Mouse (Mus musculus): Measurements from ENCODE around the gene Pigh. TPM values are rescaled to one million over a fixed set of nuclear protein-coding genes. Genes with fewer than 3 reads are reported as not detected.

Gene Pigh
- total RNA-seq, 1 experiment from 2014 or later, result 9.7 TPM

DNA sequence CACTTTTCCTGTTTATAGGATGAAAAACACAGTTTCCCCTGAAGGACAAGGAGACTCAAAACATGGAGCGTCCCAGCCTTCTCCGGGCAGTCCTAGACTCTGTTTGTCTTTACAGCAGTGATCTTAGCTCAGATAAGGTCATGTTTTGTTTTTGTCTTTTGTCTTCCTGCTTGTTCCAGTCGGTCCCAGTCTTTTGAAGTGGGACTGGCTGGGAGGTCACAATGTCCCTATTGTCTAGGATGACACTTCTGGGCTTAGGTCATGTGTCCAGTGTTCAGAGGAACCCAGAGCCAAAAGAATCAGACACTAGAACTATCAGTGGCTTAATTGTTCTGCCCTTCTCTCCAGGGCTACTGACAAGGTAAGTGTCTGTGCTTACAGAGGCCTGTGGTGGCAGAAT lies 54.1 kb downstream of the Pigh start:
- ATAC-seq (ENCODE audit: extremely low read depth, insufficient number of reproducible peaks, low FRiP score, poor library complexity, severe bottlenecking), result no peak

DNA sequence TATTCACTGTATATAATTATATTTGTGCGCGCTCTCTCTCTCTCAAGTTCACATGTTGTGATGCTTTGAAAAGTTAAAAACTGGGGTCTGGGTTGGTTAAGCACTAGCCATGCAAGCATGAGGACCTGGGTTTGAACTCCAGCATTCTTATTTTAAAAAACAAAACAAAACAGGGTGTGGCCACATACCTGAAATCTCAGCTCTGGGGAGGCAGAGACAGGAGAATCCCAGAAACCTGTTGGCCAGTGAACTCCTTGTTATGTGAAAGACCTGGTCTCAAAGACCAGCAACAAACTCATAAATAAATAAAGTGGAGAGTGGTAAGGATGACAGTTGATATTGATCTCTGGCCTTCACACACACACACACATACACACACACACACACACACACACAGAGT lies 55.1 kb downstream of the Pigh start:
- ATAC-seq (ENCODE audit: extremely low read depth, insufficient number of reproducible peaks, low FRiP score, poor library complexity, severe bottlenecking), result no peak

Other genes starting within 250 kb of the Pigh start
- 62.0 and 62.1 TPM in 2 replicates for gene Atp6v1d, start 228.0 kb downstream of the Pigh start, total RNA-seq (2017)
- 31.0 and 36.7 TPM in 2 replicates for gene Eif2s1, start 227.8 kb downstream of the Pigh start, total RNA-seq (2017)
- not detected in 2 replicates for gene Plek2, start 182.7 kb downstream of the Pigh start, total RNA-seq (2017)
- 59.5 and 85.9 TPM in 2 replicates for gene Tmem229b, start 82.0 kb downstream of the Pigh start, total RNA-seq (2017)
- 0.58 TPM in 1 of 2 replicates, not detected in the other for gene Plekhh1, start 60.5 kb downstream of the Pigh start, total RNA-seq (2017)
- 151 and 165 TPM in 2 replicates for gene Arg2, start 41.1 kb upstream of the Pigh start, total RNA-seq (2017)
- gene Vti1b, start 83.0 kb upstream of the Pigh start, total RNA-seq (2017), result 162 and 189 TPM in 2 replicates
- gene Rdh11, start 102.6 kb upstream of the Pigh start, total RNA-seq (2017), result 19.6 and 20.9 TPM in 2 replicates
- 73.3 and 81.9 TPM in 2 replicates for gene Rdh12, start 119.3 kb upstream of the Pigh start, total RNA-seq (2017)
- 64.7 and 76.7 TPM in 2 replicates for gene Zfyve26, start 206.7 kb upstream of the Pigh start, total RNA-seq (2017)
- gene Rad51b, start 207.6 kb upstream of the Pigh start, total RNA-seq (2017), result 0.25 and 0.70 TPM in 2 replicates